Mouse (Mus musculus): ENCODE measurements around the gene Tesk1. TPM values are rescaled to one million over a fixed set of nuclear protein-coding genes. Genes with fewer than 3 reads are reported as not detected.

Gene Tesk1
- total RNA-seq (2017) = 12.8 to 21.7 TPM (median 12.9 TPM) in 3 replicates

DNA sequence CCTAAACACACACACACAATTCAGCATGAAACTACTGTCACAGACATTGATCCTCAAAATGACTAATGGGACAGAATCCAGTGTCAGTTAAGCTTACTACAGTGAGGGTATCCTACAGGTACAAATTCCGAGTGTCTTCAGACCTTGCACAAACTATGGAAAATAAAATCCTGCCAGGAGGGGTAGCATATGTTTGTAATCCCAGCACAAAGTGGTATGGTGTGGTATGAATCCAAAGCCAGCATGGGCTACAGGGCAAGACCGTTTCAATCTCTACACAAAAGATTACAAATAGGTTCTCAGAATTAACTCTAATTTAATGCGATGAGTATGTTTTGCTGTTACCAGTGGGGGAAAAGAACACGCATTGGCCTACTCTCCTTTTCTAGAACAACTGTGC is at the start of gene Tesk1:
Gene Tesk1 (plus strand): TSS at position 301 of the 400 bp plus-strand sequence.
- no peak for ATAC-seq (replicated peaks; ENCODE audit: insufficient number of reproducible peaks, low FRiP score, low TSS enrichment, poor library complexity, severe bottlenecking)

- no peak for ATAC-seq (replicated peaks; ENCODE audit: insufficient number of reproducible peaks, low FRiP score, low TSS enrichment, poor library complexity, severe bottlenecking)
Measured at GRCm38 (mm10) chr4:43394345-43394891, 47.3 kb upstream of the Tesk1 start.

DNA sequence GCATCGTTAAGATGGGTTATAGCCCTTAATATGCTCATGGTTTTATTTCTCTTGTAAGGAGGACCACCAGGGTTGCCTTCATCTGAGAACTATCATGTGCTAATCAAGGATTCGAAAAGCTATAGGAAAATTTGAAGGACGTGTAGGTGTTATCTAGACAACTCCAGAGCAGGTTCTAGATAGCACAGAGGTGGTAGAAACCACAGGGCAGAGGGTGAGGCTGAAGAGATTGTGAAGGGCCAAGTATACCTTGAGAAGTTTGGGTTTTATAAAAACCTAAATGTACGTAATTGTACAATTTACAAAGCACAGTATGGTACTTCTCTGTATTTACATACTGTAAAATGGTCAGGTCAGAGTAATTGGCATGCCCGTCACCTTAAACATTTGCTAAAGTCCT is 46.6 kb upstream of the Tesk1 start:
- ATAC-seq (replicated peaks; ENCODE audit: insufficient number of reproducible peaks, low FRiP score, low TSS enrichment, poor library complexity, severe bottlenecking) = no peak

GRCm38 (mm10) chr4:43395836-43396235 is 45.9 kb upstream of the Tesk1 start:
- no peak for ATAC-seq (replicated peaks; ENCODE audit: insufficient number of reproducible peaks, low FRiP score, low TSS enrichment, poor library complexity, severe bottlenecking)

DNA sequence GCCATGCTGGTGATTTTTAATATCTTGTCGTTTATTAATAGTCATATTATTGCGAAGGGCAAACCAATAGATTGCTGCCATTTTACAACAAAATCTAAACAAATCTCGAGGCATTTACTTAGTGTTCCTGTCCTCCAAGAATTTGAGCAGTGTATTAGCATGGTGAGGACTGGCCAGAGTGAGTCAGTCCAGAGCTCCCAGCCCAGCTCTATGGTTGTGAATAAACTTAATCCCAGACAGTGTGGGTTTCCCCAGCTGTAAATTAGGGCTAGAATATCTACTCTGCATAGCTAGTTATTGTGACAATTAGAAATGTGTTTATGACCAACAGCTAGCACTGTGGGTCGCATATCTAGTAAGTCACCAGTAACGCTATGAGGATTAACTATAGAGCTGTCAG is 45.4 kb upstream of the Tesk1 start:
- ATAC-seq (replicated peaks; ENCODE audit: insufficient number of reproducible peaks, low FRiP score, low TSS enrichment, poor library complexity, severe bottlenecking) = no peak

DNA sequence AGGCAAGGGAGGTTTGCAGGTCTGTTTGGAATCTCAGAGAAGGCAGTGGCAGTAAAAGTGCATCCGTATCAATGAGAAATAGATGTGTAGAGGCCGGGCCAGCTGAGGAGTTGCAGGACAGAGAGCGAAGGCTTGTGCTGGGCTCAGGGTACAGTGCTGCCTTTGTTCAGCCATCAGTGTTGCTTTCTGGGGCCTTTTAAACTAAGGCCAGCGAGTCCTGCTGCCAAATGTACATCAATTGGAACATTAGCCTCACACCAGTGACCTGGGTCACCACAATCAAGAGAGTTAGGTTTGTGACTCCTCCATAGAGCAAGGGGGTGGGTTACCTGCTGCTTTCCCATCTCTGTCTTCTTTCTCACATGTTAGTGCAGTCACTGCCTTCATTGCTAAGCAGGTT is 43.7 kb upstream of the Tesk1 start:
- ATAC-seq (replicated peaks; ENCODE audit: insufficient number of reproducible peaks, low FRiP score, low TSS enrichment, poor library complexity, severe bottlenecking) = no peak

- ATAC-seq (replicated peaks; ENCODE audit: insufficient number of reproducible peaks, low FRiP score, low TSS enrichment, poor library complexity, severe bottlenecking) = no peak
Measured at GRCm38 (mm10) chr4:43398829-43399331, 42.9 kb upstream of the Tesk1 start.

GRCm38 (mm10) chr4:43399391-43400131 is 42.2 kb upstream of the Tesk1 start:
- ATAC-seq (replicated peaks; ENCODE audit: insufficient number of reproducible peaks, low FRiP score, low TSS enrichment, poor library complexity, severe bottlenecking) = no peak

- ATAC-seq (replicated peaks; ENCODE audit: insufficient number of reproducible peaks, low FRiP score, low TSS enrichment, poor library complexity, severe bottlenecking) = no peak
Measured at GRCm38 (mm10) chr4:43400976-43401375, 40.8 kb upstream of the Tesk1 start.

GRCm38 (mm10) chr4:43401486-43401885 is 40.3 kb upstream of the Tesk1 start:
- ATAC-seq (replicated peaks; ENCODE audit: insufficient number of reproducible peaks, low FRiP score, low TSS enrichment, poor library complexity, severe bottlenecking) = no peak

- 0 out of 2 replicates have a peak, but pooled peaks have one; percentile 37 for ATAC-seq (replicated peaks; ENCODE audit: insufficient number of reproducible peaks, low FRiP score, low TSS enrichment, poor library complexity, severe bottlenecking)
Measured at GRCm38 (mm10) chr4:43402212-43402611, 39.5 kb upstream of the Tesk1 start.

DNA sequence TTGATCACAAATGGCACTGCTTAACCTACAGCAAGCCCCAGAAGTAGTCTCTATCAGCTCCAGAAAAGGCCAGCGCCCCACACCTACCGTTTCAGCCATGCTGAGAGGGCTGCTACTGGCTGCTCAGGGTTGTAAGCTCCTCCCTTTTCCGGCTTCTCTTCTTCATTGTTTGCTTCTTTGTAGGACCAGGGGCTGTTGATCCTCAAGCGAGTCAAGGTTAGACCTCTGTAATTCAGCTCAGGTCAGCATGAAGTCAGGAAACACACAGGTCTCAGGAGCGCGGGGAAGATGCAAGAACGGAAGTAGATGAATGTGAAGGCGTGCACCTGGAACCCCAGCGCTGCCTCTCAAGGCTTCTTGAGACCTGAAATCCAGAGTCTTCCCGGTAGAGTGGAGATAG is 37.0 kb upstream of the Tesk1 start:
- ATAC-seq (replicated peaks; ENCODE audit: insufficient number of reproducible peaks, low FRiP score, low TSS enrichment, poor library complexity, severe bottlenecking) = no peak

GRCm38 (mm10) chr4:43406162-43406971 is 35.4 kb upstream of the Tesk1 start:
- ATAC-seq (replicated peaks; ENCODE audit: insufficient number of reproducible peaks, low FRiP score, low TSS enrichment, poor library complexity, severe bottlenecking) = no peak

DNA sequence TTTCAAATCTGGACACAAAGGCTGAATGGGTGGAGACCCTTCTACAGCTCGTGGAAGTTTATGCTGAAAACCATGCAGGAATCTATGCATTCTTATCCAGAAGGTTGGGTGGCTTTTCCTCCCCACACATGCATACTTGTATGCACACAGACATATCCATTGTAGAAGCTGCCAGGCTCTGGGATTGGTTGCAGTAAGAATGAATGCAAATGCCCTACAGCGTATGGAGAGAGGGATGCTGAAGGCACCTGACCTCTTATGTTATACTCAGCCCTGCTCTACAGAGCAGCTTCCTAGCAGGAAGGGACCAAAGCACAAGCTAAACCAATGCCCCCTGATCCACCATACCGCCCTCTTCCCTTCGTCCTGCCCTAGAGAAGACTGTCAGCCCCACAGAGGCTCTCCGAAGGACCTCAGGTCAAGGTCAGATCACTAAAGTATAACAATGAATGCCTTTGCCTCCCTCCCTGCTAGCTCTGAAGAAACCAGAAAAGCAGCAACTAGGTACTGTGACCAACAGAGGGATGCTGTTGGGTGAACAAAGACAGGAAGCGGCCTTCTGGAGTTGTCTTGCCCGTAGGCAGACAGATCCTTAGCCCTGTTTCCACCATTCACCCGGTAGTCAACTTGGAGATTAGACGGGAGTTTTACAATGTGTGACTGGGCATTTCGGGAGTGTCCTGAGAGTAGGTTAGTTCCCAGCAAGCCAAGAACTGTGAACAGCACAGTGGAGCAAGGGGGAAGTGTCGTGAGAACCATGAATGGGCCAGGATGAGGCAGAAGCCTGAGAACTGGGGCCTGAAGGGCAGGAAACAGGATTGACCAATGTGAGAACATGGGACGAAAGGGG is 34.4 kb upstream of the Tesk1 start:
- no peak for ATAC-seq (replicated peaks; ENCODE audit: insufficient number of reproducible peaks, low FRiP score, low TSS enrichment, poor library complexity, severe bottlenecking)

GRCm38 (mm10) chr4:43414761-43415160 is 27.0 kb upstream of the Tesk1 start:
- no peak for ATAC-seq (replicated peaks; ENCODE audit: insufficient number of reproducible peaks, low FRiP score, low TSS enrichment, poor library complexity, severe bottlenecking)

- no peak for ATAC-seq (replicated peaks; ENCODE audit: insufficient number of reproducible peaks, low FRiP score, low TSS enrichment, poor library complexity, severe bottlenecking)
Measured at GRCm38 (mm10) chr4:43415221-43416070, 26.3 kb upstream of the Tesk1 start.

GRCm38 (mm10) chr4:43416071-43416490 is 25.7 kb upstream of the Tesk1 start:
- ATAC-seq (replicated peaks; ENCODE audit: insufficient number of reproducible peaks, low FRiP score, low TSS enrichment, poor library complexity, severe bottlenecking) = no peak
